Mouse (Mus musculus) macrophage (primary cell): ENCODE data around the gene Nav1. TPM values are rescaled to one million over a fixed set of nuclear protein-coding genes. Genes with fewer than 3 reads are reported as not detected.

Experiments used
- H3K27ac ChIP-seq: fragments of 350-480 bp; formaldehyde crosslinking; 2 replicates; pipeline ENCODE4 v1.9.0; 2021
- H3K36me3 ChIP-seq: fragments of 350-480 bp; formaldehyde crosslinking; 2 replicates; pipeline ENCODE4 v1.9.0; 2021; ENCODE audit errors: inconsistent target
- H3K4me3 ChIP-seq: fragments of 350-480 bp; formaldehyde crosslinking; 2 replicates; pipeline ENCODE4 v1.9.0; 2021; ENCODE audit errors: inconsistent target
- H3K79me2 ChIP-seq: fragments of 350-480 bp; formaldehyde crosslinking; 2 replicates; pipeline ENCODE4 v1.9.0; 2021; ENCODE audit errors: inconsistent target
- WGBS: methylation state at CpG from one replicate; pipeline ENCODE4 v1.1.7; 2026; ENCODE audit warnings: inconsistent platforms; ENCODE audit not compliant: missing documents; 5-methylcytosine and 5-hydroxymethylcytosine counted together
- polyA plus RNA-seq: library from polyadenylated mRNA; stranded (reverse); fragments of 250-400 nt; gene quantifications from 3 replicates; pipeline ENCODE4 v1.2.4, GENCODE M21; 2018; ENCODE audit warnings: inconsistent platforms

The Nav1 gene
- polyA plus RNA-seq, 1 experiment from 2014 or later: 24.1 TPM

DNA sequence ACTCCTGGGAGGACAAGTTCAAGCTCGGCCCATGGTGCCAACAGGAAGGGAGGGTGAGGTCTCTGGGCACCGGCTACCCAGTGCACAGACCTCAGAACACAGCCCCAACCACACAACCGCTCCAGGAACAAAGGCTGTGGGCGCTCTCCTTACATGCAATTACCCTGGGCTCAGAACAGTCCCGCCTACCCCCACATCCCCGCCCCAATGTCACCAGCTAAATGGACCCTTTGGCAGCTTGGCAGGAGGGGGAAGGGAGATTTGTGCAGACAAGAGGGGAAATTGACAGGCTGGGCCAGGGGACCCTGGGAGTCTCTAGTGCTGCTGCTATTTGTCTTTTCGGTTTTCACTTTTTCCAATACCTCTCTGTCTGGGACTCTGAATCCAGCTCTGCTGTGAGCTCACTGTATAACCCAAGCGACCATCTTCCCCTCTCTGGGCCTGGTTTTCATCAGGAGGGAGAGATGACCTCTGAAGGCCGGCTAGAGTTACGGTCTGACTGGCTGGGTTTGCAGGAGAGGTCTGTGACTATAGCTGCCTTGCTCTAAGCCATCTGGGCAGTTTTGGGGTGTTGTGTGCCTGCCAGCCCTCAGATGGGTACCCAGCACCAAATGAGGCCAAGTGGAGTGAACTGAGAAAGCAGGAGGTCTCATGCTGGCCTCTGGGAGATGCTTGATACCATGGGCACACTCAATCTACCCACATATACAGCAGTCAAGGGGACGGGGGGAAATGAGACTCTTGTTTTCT lies 3.8 kb downstream of the Nav1 start:
- WGBS: 90% methylated on average over 8 of the region's 11 CpGs
- H3K27ac ChIP-seq: no peak overlapping the region
- H3K4me3 ChIP-seq: no peak overlapping the region
- no peaks in the 10 kb centered on the region for H3K79me2 ChIP-seq
- H3K36me3 ChIP-seq: peaks cover 38% of the 10 kb centered on the region; the same call in 1 of the 2 replicates

DNA sequence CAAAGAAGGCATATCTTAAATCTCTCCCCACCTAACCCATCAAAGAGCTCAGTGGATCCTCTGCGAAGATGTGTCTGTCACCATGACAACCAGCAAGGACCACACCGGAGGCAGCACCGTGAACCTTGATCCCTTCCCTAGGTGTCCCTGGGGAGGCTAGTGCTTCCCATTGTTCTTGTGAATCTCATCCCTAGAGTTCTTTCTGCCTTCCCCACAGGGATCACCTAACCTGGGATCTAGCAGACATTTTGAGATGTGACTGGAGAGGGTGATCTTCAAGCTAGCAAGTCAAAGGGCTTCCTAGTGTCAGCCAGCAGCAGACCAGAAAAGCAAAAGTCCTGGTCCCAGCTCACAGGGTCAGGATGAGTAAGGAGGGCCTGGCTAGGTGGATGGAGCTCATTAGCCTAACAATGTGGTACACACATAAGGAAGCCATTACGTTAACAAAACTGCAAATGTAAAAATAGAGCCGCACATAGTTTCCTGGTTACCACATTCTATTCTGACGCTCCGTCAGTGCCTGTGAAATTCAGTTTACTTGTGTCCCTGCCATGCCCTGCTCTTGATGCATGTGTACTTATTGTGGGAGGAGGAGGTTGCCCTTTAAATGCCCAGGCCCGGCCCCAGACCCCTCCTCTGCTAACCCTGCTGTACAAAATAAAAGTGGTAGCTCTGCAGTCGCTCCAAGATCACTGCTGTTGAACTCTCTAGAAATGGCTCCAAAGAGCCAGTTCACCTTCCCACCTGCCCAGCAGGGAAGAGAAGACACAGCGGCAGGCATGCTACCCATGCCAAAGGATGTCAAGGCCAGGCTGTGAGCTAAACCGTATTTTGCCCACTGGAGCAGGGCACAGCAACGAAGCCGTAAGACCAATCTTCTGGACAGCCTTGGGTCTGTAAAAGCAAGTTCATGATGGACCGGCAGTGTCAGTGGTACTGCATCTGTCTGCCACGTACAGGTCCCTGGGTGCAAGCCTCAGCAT lies 6.8 kb downstream of the Nav1 start:
- no peaks in the 10 kb centered on the region for H3K79me2 ChIP-seq
- peaks cover 28% of the 10 kb centered on the region; the same call in 1 of the 2 replicates for H3K36me3 ChIP-seq
- WGBS: 92% methylated on average over 15 of the region's 15 CpGs
- H3K4me3 ChIP-seq: no peak overlapping the region
- no peak overlapping the region for H3K27ac ChIP-seq

DNA sequence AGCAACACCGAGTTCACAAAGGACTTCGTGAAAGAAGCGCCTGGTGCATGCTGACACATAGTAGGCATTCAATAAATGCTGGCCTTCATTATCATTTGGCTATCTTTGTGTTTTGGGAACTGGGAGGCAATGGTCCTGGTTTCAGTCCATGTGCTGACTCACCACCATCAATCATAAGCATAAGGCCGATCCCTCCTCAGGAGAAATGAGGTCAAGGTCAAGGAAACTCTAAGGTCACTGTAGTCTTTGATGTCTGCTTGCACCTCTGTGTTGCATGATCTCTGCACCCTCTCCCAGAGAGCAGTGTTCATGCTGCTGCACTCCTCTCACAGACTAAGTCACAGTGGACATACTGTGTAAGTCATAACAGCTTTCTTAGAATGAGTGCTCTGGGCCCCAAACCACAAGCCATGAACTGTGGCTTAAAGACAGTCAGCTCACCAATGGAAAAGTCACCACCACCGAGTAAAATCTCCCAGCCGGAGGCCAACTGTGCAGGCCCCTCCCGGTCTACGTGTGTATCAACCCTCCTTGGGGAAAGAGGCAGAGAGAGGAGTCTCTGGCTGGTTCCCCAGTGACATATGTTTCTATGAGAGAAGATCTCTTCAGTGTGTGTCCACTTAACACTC lies 8.7 kb downstream of the Nav1 start:
- Histone ChIP-seq H3K79me2 (no peaks in the 10 kb centered on the region), H3K4me3 (no peak overlapping the region), H3K36me3 (peaks cover 28% of the 10 kb centered on the region; the same call in 1 of the 2 replicates), H3K27ac (no peak overlapping the region)
- 78% methylated on average over 8 of the region's 8 CpGs for WGBS

DNA sequence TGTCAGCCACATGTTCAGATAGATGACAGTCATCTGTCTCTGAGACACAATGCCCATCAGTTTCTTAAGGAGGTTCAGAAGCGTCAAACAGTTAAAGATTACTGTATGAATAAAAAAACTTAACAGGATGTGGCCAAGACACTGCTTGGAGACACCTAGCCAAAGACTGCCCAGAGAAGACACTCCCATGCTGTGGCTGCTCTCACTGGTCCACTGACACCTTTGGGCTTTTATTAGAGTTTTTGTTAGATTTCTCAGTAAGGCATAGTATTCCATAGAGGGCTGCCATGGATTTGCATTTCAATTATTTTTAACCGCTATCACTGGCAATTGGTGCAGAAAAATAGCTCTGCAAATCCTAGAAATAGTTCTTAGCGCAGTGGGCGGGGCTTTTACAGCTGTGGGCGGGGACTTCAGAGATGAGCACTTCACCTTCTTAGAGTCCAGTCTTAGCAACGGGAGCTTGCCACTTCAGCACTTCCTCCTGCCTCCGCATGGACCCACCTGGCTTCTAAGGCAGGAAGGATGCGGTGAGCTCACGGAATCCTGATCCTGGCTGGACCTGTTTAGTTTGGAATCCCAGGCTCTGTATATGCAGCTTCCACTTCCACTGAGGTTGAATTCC lies 12.7 kb downstream of the Nav1 start:
- 74% methylated on average over 7 of the region's 9 CpGs for WGBS

DNA sequence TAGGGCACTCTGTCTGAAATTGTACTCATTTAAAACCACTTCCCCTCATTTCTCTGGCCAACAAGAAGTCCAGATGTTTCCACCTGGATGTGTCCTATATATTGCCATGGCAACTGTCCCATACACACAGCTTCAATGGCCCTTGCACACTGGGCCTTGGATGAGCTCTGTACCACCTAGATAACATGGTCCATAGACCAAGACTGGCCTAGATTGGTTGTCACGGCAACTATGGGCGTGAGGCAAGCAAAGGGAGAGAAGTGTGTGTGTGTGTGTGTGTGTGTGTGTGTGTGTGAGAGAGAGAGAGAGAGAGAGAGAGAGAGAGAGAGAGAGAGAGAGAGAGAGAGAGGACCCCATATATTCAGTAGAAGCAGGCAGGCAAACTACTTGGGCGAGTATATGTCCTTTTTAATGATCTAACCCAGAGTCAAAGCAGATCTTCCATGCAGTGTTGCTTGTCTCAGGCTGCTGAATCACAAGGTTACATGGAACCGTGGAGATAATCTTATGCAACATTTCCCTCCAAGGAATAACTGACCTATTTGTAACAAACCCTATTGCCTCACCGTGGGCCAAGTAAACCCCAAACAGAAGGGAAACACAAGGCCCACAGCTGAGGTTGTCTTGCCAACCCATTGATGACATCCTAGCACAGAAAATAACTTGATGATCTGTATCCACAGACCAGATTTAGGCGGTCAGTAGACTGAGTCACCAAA lies 13.4 kb downstream of the Nav1 start:
- no peak overlapping the region for H3K4me3 ChIP-seq
- 22% methylated on average over 5 of the region's 6 CpGs for WGBS
- H3K27ac ChIP-seq: peak overlapping the region; percentile 39
- H3K36me3 ChIP-seq: no peaks in the 10 kb centered on the region
- peaks cover 10% of the 10 kb centered on the region for H3K79me2 ChIP-seq

More for the DNA sequence above, 12.7 kb downstream of the Nav1 start:
- Histone ChIP-seq H3K79me2 (peaks cover 10% of the 10 kb centered on the region), H3K36me3 (no peaks in the 10 kb centered on the region), H3K4me3 (no peak overlapping the region), H3K27ac (peak overlapping the region; percentile 39)

DNA sequence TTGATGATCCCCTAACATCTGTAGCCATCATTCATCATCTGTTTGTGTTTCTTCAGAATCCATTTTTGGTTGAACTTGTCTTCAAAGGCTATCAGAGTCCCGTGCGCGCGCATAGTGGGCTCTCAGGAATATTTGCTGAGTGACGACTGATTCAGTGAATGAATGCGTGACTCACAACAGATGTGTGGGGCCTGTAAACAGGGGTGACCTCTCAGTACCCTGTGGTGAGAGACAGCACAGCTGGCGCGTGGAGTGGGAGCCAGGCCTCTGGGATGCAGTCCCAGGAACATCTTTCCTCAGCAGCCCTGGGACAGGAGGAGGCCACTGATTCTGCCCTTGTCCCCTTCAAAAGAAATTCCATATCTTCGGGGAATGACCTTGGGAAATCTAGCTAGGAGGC lies 16.3 kb downstream of the Nav1 start:
- H3K79me2 ChIP-seq: peaks cover 10% of the 10 kb centered on the region
- 100% methylated on average over 9 of the region's 9 CpGs for WGBS
- H3K36me3 ChIP-seq: no peaks in the 10 kb centered on the region
- no peak overlapping the region for H3K4me3 ChIP-seq
- no peak overlapping the region for H3K27ac ChIP-seq

DNA sequence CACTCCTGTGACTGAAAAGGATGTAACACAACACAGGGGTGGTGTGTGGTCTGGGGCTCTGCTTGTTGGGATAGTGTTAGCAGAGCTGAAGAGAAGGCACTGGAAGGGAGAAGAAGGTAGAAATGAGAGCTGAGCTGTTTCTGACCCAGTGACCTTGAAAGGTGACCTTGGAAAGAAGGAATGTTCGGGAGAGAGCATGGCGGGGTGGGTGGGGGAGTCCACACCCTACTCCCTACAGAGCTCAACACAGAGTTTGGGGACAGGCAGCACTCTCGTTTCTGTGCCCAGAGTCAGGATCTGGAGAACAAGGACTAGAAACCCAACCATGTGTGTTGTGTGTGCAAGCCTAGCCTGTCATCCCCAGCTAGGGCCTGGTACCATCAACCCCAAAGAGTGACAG lies 18.1 kb downstream of the Nav1 start:
- Histone ChIP-seq H3K79me2 (peaks cover 18% of the 10 kb centered on the region), H3K36me3 (no peaks in the 10 kb centered on the region), H3K4me3 (no peak overlapping the region), H3K27ac (no peak overlapping the region)
- WGBS: 89% methylated on average over 3 of the region's 3 CpGs

DNA sequence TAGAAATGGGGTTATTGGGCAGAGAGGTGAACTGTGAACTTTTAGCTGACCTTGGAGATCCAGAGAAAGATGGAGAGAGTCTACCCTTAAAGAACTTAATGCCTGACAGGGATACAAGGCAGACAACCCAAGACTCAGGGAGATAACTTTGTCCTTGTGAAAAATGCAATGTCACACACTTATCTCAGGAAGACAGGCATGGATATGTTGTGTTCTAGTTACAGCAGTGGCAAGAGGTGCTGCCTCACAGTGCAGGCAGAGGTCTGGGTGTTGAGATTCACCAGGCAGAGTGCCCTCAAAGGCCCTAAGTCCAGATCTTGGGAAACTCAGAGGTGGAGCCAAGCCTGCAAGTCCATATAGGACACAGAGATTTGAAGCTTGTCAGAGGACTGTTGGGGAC lies 20.2 kb downstream of the Nav1 start:
- H3K79me2 ChIP-seq: peaks cover 28% of the 10 kb centered on the region
- no peaks in the 10 kb centered on the region for H3K36me3 ChIP-seq
- H3K4me3 ChIP-seq: no peak overlapping the region
- no peak overlapping the region for H3K27ac ChIP-seq

DNA sequence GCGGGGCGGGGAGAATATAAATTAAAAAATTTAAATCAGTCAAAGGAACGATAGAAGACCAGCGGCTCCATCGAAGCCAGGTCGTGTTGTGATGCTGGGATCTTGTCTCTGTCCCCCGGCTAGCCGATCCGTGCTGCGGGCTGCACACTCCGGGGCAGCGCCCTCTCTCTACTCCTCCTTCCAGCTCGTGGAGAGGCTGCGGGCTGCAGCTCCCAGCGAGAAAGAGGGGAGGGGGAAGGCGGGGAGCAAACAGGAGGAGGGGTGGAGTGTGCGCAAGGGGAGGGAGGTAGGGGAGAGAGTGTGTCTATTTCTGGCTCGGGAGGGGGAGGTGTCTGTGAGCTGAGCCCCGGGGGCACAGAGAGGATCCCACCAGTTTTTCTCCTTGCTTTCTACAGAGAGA lies 21.5 kb downstream of the Nav1 start:
- no peak overlapping the region for H3K27ac ChIP-seq
- peak overlapping the region; percentile 22; the same call in 1 of the 2 replicates for H3K4me3 ChIP-seq
- WGBS: 14% methylated on average over 13 of the region's 19 CpGs
- peaks cover 35% of the 10 kb centered on the region for H3K79me2 ChIP-seq
- no peaks in the 10 kb centered on the region for H3K36me3 ChIP-seq

DNA sequence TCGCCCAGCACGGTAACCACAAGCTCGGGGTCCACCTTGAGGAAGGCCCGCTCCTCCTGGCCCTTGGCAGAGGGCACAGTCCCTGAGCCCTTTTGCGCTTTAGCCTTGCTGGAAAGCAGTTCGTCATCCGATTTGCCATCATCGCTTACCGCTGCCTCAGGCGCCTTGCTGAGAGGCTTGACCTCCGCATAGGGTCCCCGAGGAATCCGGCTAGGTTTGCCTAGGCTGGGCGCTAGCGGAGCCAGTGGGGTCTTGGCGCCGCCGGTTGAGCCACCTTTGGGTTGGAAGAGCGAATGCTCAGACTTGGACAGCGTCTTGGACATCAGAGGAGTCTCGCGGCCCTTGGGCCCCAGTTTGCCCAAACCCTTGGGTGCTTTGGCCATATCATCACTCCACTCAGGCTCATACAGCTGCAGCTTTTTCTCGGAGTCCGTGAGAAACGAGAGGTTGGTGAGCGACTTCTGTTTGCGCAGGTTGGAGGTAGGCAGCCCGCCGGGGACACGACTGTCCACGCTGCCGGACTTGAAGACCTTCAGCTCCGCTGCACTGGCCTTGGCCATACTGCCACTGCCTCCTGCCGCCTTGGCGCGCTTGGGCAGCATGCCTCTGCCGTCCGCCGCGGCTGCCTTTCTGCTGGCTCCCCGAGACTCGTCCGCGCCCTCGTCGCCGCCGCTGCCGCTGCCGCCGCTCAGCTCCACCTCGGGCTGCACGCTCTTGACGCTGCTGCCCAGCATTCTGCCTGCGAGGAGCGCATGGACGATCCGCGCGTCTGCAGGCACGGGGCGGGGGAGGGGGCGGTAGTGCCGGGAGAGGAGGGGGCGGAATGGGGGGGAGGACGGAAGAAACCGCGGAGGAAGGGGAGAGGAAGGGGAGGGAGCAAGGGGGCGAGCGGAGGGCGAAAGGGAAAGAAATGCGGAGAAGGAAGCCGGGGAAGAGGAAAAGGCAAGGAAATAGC lies 22.2 kb downstream of the Nav1 start:
- no peak overlapping the region for H3K27ac ChIP-seq
- 44% methylated on average over 49 of the region's 73 CpGs for WGBS
- no peaks in the 10 kb centered on the region for H3K36me3 ChIP-seq
- peak overlapping the region; percentile 22; the same call in 1 of the 2 replicates for H3K4me3 ChIP-seq
- peaks cover 35% of the 10 kb centered on the region for H3K79me2 ChIP-seq

DNA sequence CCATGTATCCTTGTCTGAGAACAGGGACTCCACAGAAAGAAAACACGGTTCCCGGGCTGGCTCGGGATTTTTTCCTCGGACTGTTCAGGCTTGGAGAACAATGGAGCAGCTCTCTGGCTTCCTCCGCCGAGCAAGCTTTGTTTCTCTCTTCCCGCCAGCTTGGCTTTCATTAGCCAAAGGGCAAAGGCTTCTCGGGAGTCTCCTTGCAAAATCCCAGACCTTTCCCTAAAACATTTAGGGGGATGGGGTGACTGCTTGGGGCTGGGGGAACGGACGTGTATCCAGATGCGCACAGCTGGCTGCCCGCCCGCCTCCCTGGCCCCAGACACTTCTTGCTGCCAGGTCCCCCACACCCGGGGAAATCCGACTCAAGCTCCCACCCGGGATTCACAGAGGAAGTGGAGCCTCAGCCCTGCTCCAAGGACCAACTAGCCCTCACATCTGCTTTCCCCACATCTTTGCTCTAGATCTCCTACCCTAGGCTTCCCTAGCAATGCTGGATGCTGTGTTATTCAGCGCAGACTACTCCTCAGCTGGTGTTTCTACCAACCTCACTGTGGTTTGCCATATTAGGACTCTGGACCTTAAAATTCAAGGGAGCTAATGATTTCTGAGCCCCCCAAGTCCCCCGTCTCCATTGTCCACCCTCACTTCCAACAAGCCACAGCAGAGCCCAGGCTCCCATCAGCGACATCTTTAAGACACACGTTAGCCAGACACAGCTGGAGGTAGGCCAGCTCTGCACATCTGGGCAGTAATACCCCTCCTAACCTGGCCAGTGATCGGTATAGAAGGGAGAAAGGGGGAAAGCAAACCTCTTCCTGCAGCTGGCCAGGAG lies 23.2 kb downstream of the Nav1 start:
- Histone ChIP-seq H3K4me3 (no peak overlapping the region), H3K27ac (no peak overlapping the region), H3K36me3 (no peaks in the 10 kb centered on the region; the same call in 1 of the 2 replicates), H3K79me2 (peaks cover 42% of the 10 kb centered on the region)
- WGBS: 90% methylated on average over 21 of the region's 21 CpGs

DNA sequence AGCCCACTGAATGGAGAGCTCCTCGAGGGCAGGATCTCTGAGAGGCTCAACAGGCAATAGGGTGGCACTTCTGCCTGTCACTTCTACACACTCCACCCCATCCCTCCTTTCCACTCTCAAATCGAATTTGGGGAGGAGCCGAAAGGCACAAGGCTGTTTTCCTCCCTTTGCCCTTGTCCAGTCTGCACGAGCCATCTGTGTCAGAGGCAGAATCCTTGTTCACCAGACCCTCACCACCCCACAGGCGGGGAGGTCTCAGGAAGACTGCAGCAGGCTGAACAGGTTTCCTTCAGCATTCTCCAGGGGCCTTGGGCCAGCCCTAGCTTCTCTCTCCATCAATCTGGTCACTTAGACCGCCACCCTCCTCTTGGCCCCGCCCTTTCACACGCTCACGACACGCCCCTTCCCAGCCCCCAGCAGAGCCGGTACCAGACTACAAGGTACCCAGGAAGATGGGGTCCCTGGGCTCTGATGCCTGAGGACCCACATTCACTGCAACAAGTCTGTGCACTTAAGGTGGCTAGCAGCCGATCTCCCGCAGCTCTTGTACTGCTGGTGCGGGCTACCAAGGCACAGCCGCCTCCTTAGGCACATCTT lies 23.9 kb downstream of the Nav1 start:
- Histone ChIP-seq H3K4me3 (no peak overlapping the region), H3K79me2 (peaks cover 46% of the 10 kb centered on the region), H3K36me3 (no peaks in the 10 kb centered on the region; the same call in 1 of the 2 replicates), H3K27ac (no peak overlapping the region)
- WGBS: 85% methylated on average over 14 of the region's 15 CpGs
